Mouse (Mus musculus) kidney, embryonic 15.5 days (tissue): ENCODE data around the gene Fbxl8. TPM values are rescaled to one million over a fixed set of nuclear protein-coding genes. Genes with fewer than 3 reads are reported as not detected.
"Not testable (repeated sequence)": the region's sequence is repeated elsewhere in the genome, so short reads cannot be mapped to it uniquely, and the experiment has no call there.

Experiments
- ATAC-seq: fragments of 200-750 bp; cut with Nextera tagmentation; replicated peaks from 2 replicates; pipeline ENCODE4 v1.8.0; 2017; ENCODE audit warnings: moderate TSS enrichment; ENCODE audit not compliant: low FRiP score
- H3K27ac ChIP-seq: fragments of 300-500 bp; sonication (generic); 2 replicates; pipeline ENCODE4 v1.5.1; 2015; ENCODE audit warnings: mild to moderate bottlenecking, inconsistent platforms
- H3K27me3 ChIP-seq: fragments of 300-500 bp; sonication (generic); 2 replicates; pipeline ENCODE4 v1.6.1; 2015; ENCODE audit warnings: inconsistent platforms
- H3K36me3 ChIP-seq: fragments of 300-500 bp; sonication (generic); 2 replicates; pipeline ENCODE4 v1.6.1; 2015; ENCODE audit warnings: inconsistent platforms
- H3K4me1 ChIP-seq: fragments of 300-500 bp; sonication (generic); 2 replicates; pipeline ENCODE4 v1.6.1; 2015; ENCODE audit warnings: inconsistent platforms
- H3K4me2 ChIP-seq: fragments of 300-500 bp; sonication (generic); 2 replicates; pipeline ENCODE4 v1.6.1; 2015; ENCODE audit warnings: moderate library complexity, mild to moderate bottlenecking, inconsistent platforms
- H3K4me3 ChIP-seq: fragments of 300-500 bp; sonication (generic); replicated peaks from 2 replicates; pipeline ENCODE4 v1.5.1; 2015; ENCODE audit warnings: mild to moderate bottlenecking, inconsistent platforms
- H3K9ac ChIP-seq: fragments of 300-500 bp; sonication (generic); 2 replicates; pipeline ENCODE4 v1.6.1; 2015; ENCODE audit warnings: mild to moderate bottlenecking, inconsistent platforms
- H3K9me3 ChIP-seq: fragments of 300-500 bp; sonication (generic); replicated peaks from 2 replicates; pipeline ENCODE4 v1.6.1; 2016; ENCODE audit warnings: inconsistent platforms
- WGBS: fragments of 180-500 bp; shearing (Covaris S2); methylation state at CpG from one replicate; pipeline ENCODE4 v1.1.7; 2015; ENCODE audit warnings: mixed read lengths; 5-methylcytosine and 5-hydroxymethylcytosine counted together
- polyA plus RNA-seq: library from polyadenylated mRNA; unstranded; fragments of >200 nt; fragmentation: Nextera tagmentation; extraction: Ambion mirVana; gene quantifications from 2 replicates; pipeline ENCODE4 v1.2.1, GENCODE M21; 2015

Fbxl8 gene
- 2.3 and 2.7 TPM in 2 replicates for polyA plus RNA-seq

DNA sequence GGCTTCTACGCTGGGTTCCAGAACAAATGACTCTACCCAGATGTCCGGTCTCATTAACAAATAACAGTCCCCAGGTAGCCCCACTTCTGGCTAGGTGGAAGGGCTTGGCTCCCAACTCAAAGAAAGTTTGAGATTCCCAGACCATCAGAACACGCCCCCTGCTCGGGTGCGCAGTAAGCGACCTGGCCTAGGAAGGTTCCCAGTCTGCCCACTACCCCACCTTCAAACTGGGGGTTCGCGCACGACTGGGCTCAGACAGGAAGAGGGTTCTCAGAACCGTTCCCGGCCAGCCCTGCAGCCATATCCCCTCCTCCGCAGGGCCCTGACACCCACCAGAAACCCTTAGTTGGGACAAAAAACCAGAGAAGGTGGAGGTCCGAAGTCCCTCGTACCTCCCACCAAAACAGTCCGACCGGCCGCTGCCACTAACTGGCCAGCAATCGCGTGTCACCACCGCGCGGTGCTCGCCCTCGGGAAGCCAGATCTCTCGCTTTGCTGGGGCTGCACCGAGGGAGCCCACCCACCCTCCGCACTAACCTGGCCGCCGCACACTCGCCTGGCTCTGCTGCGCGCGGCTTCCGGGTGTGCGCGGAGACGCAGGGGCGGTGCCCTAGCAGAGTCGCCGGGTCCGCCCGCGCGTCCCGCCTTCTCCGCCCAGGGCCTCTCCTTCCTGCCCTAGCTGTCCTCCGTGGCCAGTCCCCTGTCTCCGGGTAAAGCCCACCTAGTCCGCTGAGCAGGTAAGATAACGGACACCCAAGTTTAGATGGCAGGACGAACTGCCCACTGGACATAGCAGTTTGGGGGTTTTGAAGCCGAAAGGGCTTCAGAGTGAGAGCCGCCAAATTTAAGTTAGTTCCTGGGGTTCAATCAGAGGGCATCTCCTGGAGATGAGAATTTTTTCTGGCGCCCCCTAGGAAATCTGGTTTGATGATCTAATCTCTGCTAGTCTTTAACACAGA is at the start of gene Fbxl8, which contains the start of gene Tradd:
Fbxl8 (plus strand) TSS at position 625 of the 959 bp plus-strand sequence.
Tradd (minus strand) TSS at position 586 of the 959 bp plus-strand sequence.
- peak; percentile 71 for ATAC-seq
- Histone ChIP-seq H3K27me3 (peaks cover 90% of the 10 kb centered on the region), H3K4me2 (peak within 1 kb of the TSS; percentile 82), H3K4me3 (peak within 1 kb of the TSS; percentile 60), H3K27ac (no peak within 1 kb of the TSS), H3K36me3 (no peaks in the 10 kb centered on the region), H3K9me3 (no peaks in the 10 kb centered on the region), H3K9ac (peak within 1 kb of the TSS; percentile 54), H3K4me1 (peaks cover 44% of the 10 kb centered on the region)
- WGBS, result 2% methylated on average over 54 of the region's 54 CpGs

DNA sequence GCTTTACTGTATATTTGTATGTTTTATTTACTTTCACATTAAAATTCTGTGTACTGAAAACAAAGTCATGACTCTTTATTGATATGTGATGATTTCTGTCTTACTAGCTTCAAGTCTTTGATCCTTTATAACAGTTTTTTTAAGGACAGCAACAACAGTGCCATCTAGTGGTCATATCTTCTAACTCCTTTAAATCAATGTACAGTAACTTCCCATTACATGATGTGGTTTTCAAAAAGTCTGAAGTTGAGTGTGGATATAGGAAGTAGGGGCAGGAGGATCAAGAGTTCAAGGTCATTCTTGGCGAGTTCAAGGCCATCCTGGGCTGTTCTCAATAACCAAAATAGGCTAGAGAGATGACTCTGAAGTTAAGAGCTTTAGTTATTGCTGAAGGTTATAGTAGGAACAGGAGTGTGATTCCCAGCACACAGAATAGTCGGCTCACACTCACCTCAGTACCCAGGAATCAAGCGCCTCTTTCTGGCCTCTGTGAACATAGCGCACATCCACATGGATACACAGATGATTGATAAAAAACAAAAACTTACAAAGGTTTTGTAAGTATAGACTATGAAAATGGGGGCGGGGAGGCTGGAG is 46.4 kb upstream of the Fbxl8 start:
- Histone ChIP-seq H3K4me3 (no peak overlapping the region), H3K27ac (no peak overlapping the region), H3K36me3 (peaks cover 31% of the 10 kb centered on the region), H3K9ac (no peak overlapping the region), H3K27me3 (no peaks in the 10 kb centered on the region), H3K9me3 (no peaks in the 10 kb centered on the region), H3K4me2 (no peak overlapping the region), H3K4me1 (no peaks in the 10 kb centered on the region)
- WGBS, result 79% methylated on average over 5 of the region's 5 CpGs
- ATAC-seq, result no peak

DNA sequence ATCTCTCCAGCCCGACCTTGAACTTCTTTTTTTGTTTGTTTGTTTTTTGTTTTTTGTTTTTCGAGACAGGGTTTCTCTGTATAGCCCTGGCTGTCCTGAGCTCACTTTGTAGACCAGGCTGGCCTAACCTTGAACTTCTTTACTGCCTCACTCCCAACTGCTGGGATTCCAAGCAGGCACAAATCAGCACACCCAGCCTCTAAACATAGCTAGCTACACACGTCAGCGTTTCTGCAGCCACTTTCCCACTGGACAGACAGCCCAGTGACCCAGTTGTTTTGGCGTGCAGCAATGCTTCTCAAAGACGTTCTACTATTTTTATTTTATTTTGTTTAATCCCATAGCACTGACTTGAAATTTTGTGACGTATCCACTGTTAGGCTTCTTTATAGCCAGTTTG is 40.6 kb upstream of the Fbxl8 start:
- Histone ChIP-seq H3K9ac (no peak overlapping the region), H3K4me3 (no peak overlapping the region), H3K27ac (peak overlapping the region; percentile 90; the same call in 1 of the 2 replicates), H3K27me3 (no peaks in the 10 kb centered on the region), H3K4me1 (peaks cover 16% of the 10 kb centered on the region), H3K36me3 (no peaks in the 10 kb centered on the region), H3K9me3 (no peaks in the 10 kb centered on the region), H3K4me2 (no peak overlapping the region)
- 83% methylated on average over 7 of the region's 7 CpGs for WGBS
- no peak for ATAC-seq

GRCm38 (mm10) chr8:105224413-105225271 is 39.8 kb upstream of the Fbxl8 start, which contains the start of gene D230025D16Rik:
Gene D230025D16Rik, plus strand, starts transcription at chr8:105225145.
- Histone ChIP-seq H3K4me3 (peak within 1 kb of the TSS; percentile 83), H3K27me3 (no peaks in the 10 kb centered on the region), H3K9me3 (no peaks in the 10 kb centered on the region), H3K4me2 (peak within 1 kb of the TSS; percentile 79), H3K36me3 (no peaks in the 10 kb centered on the region), H3K4me1 (peaks cover 16% of the 10 kb centered on the region), H3K9ac (peak within 1 kb of the TSS; percentile 89), H3K27ac (peak within 1 kb of the TSS; percentile 90)
- ATAC-seq, result peak; percentile 96
- 2% methylated on average over 34 of the region's 34 CpGs for WGBS

DNA sequence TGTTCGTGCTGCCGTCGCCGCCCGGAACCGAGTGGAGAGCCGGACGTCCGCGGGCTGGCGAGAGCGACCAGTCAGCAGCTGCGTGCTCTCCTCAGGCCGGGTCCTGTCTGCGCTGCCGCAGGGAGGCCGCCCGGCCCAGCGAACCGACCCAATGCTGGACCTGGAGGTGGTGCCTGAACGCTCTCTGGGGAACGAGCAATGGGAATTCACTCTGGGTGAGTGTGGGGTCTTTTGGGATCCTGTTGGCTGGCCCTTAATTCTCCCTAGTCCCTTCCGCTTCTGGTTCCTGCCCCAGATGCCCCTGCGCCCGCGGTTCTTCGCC is 39.2 kb upstream of the Fbxl8 start:
- H3K9me3 ChIP-seq, result no peaks in the 10 kb centered on the region
- ATAC-seq, result no peak; the same call in 1 of the 2 replicates
- WGBS, result 0% methylated on average over 27 of the region's 27 CpGs

GRCm38 (mm10) chr8:105225917-105226316 is 38.5 kb upstream of the Fbxl8 start:
- Histone ChIP-seq H3K9ac (peak overlapping the region; percentile 89), H3K27me3 (no peaks in the 10 kb centered on the region), H3K4me2 (peak overlapping the region; percentile 79), H3K27ac (no peak overlapping the region), H3K36me3 (no peaks in the 10 kb centered on the region), H3K4me3 (peak overlapping the region; percentile 83), H3K9me3 (no peaks in the 10 kb centered on the region), H3K4me1 (peaks cover 16% of the 10 kb centered on the region)
- ATAC-seq, result no peak
- WGBS, result 17% methylated on average over 6 of the region's 6 CpGs

More for the DNA sequence above, 39.2 kb upstream of the Fbxl8 start:
- peak overlapping the region; percentile 89 for H3K9ac ChIP-seq
- H3K36me3 ChIP-seq, result no peaks in the 10 kb centered on the region
- H3K27me3 ChIP-seq, result no peaks in the 10 kb centered on the region
- H3K4me3 ChIP-seq, result peak overlapping the region; percentile 83
- peak overlapping the region; percentile 87 for H3K27ac ChIP-seq
- peaks cover 16% of the 10 kb centered on the region for H3K4me1 ChIP-seq
- H3K4me2 ChIP-seq, result peak overlapping the region; percentile 79

- Histone ChIP-seq H3K27me3 (no peaks in the 10 kb centered on the region), H3K9ac (no peak overlapping the region), H3K27ac (no peak overlapping the region), H3K4me2 (no peak overlapping the region), H3K36me3 (peaks cover 32% of the 10 kb centered on the region), H3K9me3 (no peaks in the 10 kb centered on the region), H3K4me1 (no peaks in the 10 kb centered on the region), H3K4me3 (no peak overlapping the region)
- ATAC-seq, result no peak
- 85% methylated on average over 12 of the region's 12 CpGs for WGBS
Observed at GRCm38 (mm10) chr8:105231503-105232320, 32.7 kb upstream of the Fbxl8 start.

DNA sequence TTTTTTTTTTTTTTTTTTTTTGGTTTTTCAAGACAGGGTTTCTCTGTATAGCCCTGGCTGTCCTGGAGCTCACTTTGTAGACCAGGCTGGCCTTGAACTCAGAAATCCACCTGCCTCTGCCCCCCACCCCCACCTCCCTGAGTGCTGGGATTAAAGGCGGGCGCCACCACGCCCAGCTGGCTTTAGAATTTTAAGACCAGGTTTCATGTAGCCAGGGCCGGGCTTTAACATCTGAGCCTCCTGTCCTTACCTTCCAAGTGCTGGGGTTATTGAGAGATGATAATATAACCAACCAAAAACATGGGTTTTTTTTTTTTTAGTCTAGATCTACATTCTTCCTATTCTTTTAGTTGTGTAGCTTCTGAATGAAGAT is 32.1 kb upstream of the Fbxl8 start:
- H3K36me3 ChIP-seq, result peaks cover 33% of the 10 kb centered on the region
- not testable (repeated sequence) for H3K9me3 ChIP-seq, H3K4me1 ChIP-seq, H3K4me3 ChIP-seq, H3K27me3 ChIP-seq, ATAC-seq, H3K27ac ChIP-seq, H3K4me2 ChIP-seq, H3K9ac ChIP-seq
- 90% methylated on average over 4 of the region's 4 CpGs for WGBS

DNA sequence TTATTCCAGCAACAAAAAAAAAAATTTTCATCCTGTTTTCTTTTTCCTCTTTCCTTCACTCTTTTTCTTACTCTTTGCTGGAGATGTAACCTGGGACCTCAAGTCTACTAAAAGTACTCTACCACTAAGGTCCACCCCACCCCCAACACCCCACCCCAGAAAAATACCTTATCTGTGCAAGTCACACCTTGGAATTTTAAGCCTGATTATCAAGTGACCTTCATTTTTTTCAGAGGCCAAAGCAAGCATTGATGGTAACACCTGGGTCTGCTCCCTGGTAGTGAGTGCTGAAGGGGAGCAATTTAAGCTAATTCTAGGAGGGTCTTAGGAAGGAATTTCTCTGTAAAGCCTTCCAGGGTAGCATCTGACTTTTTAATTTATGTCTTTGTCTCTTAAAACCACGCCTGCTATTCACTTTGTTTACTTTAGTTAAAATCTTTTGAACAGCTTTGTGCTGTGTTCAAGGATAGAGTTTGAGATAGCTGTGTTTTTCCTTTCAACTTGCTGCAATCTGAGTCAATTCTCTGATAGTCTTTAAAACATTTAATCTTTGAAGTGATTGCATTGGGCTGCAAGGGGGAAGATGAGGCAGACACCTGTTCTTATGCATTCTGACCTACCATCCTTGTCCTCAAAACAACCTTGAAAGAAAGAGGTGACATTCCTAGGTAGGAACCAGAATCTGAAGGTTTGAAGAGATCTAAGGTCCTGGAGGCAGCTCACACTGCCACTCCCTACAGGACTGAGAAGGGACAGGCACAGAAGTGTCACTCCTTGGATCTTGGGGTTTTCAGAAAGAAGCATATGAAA is 31.1 kb upstream of the Fbxl8 start:
- Histone ChIP-seq H3K36me3 (peaks cover 39% of the 10 kb centered on the region), H3K9me3 (no peaks in the 10 kb centered on the region), H3K4me3 (no peak overlapping the region), H3K4me1 (no peaks in the 10 kb centered on the region), H3K27ac (no peak overlapping the region), H3K9ac (no peak overlapping the region), H3K4me2 (no peak overlapping the region), H3K27me3 (no peaks in the 10 kb centered on the region)
- 57% methylated on average over 1 of the region's 1 CpGs for WGBS
- ATAC-seq, result no peak

- Histone ChIP-seq H3K9ac (no peak overlapping the region), H3K4me3 (no peak overlapping the region), H3K4me2 (no peak overlapping the region), H3K27ac (no peak overlapping the region), H3K36me3 (peaks cover 58% of the 10 kb centered on the region), H3K27me3 (no peaks in the 10 kb centered on the region), H3K4me1 (no peaks in the 10 kb centered on the region), H3K9me3 (no peaks in the 10 kb centered on the region)
- 82% methylated on average over 1 of the region's 1 CpGs for WGBS
- ATAC-seq, result no peak
Observed at GRCm38 (mm10) chr8:105235206-105235605, 29.2 kb upstream of the Fbxl8 start.
